Comparison of ENCODE assay signal across 8 mouse cellular contexts in the genomic region with DNA sequence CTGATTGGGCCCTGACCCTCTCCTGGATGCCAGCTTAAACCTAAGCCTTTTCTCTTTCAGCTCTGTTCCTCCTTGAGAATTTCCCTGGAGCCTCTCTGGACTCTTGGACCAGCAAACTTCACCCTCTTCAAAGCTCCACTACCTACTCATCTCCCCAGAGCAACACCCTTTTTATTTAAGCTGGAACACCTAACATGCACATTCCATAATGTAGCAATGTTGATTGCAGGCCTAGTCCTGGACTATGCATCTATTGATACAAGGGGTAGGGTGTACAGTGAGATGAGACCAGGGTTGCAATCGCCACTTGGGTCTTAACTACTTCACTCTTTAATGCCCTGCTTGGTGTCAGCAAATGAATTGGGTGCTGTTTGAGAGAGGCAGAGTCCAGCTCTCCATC. TPM values are rescaled to one million over a fixed set of nuclear protein-coding genes. Genes with fewer than 3 reads are reported as not detected.
DNase-seq lines count a peak whose midpoint lies in the region; ATAC-seq and TF ChIP-seq lines count a peak whose summit lies in the region.

No protein-coding gene starts in this region.

- H3ac ChIP-seq in myocyte (ENCODE audit: control insufficient read depth, insufficient read length) = peak overlapping the region; percentile 67

- no peak for TF ChIP-seq CTCF in liver, adult 2 months (IDR thresholded peaks at IDR 0.05; ENCODE audit: low read depth, low read length)

- no peak overlapping the region for H3K4me3 ChIP-seq in liver, adult 2 months (ENCODE audit: insufficient read depth, low read depth, low read length)
- H3K4me3 ChIP-seq in embryonic facial prominence, embryonic 14.5 days (ENCODE audit: low read depth, low read length) = peak overlapping the region; percentile 78
- peak overlapping the region; percentile 82 for H3K4me3 ChIP-seq in intestine, embryonic 15.5 days (replicated peaks)
- peak overlapping the region; percentile 94 for H3K4me3 ChIP-seq in myocyte

- no peak for DNase-seq in liver, adult 2 months (ENCODE audit: extremely low read depth, low read depth, low spot score)
- DNase-seq in liver = no peak
- no peak for DNase-seq in embryonic facial prominence, embryonic 14.5 days (ENCODE audit: low spot score)
- DNase-seq in urinary bladder, adult 2 months (ENCODE audit: low spot score) = no peak
- no peak for DNase-seq in left cerebral cortex, postnatal 14 days (ENCODE audit: low spot score in 2 of 2)
- no peak for DNase-seq in layer of hippocampus, postnatal 14 days (ENCODE audit: low spot score in 2 of 2)

- H3K9me3 ChIP-seq in embryonic facial prominence, embryonic 14.5 days (ENCODE audit: control insufficient read depth, low read length) = no peaks in the 10 kb centered on the region
- no peaks in the 10 kb centered on the region for H3K9me3 ChIP-seq in intestine, embryonic 15.5 days

- TF ChIP-seq POLR2A in liver, adult 2 months (IDR thresholded peaks at IDR 0.05; ENCODE audit: extremely low read depth, insufficient read depth, low read length) = no peak
- no peak for TF ChIP-seq POLR2A in myocyte (IDR thresholded peaks at IDR 0.05; ENCODE audit: insufficient read length, low read depth)

- peaks cover 15% of the 10 kb centered on the region for H3K36me3 ChIP-seq in liver, adult 2 months (ENCODE audit: control insufficient read depth, insufficient read depth, low read length)
- peaks cover 18% of the 10 kb centered on the region; the same call in 1 of the 2 replicates for H3K36me3 ChIP-seq in embryonic facial prominence, embryonic 14.5 days (ENCODE audit: control insufficient read depth, insufficient read depth, low read length)
- peaks cover 15% of the 10 kb centered on the region for H3K36me3 ChIP-seq in intestine, embryonic 15.5 days
- peaks cover 18% of the 10 kb centered on the region for H3K36me3 ChIP-seq in myocyte (ENCODE audit: control insufficient read depth, insufficient read depth)

- H3K27me3 ChIP-seq in liver, adult 2 months (ENCODE audit: control insufficient read depth, insufficient read depth, low read length) = no peaks in the 10 kb centered on the region
- no peaks in the 10 kb centered on the region for H3K27me3 ChIP-seq in embryonic facial prominence, embryonic 14.5 days (replicated peaks; ENCODE audit: control insufficient read depth, insufficient read depth, low read length)
- no peaks in the 10 kb centered on the region for H3K27me3 ChIP-seq in intestine, embryonic 15.5 days (replicated peaks)
- H3K27me3 ChIP-seq in myocyte (ENCODE audit: control insufficient read depth, insufficient read depth, insufficient read length) = no peaks in the 10 kb centered on the region

- no peak overlapping the region for H3K9ac ChIP-seq in liver, adult 2 months (ENCODE audit: low read depth, low read length)
- peak overlapping the region; percentile 34; the same call in 1 of the 2 replicates for H3K9ac ChIP-seq in embryonic facial prominence, embryonic 14.5 days (ENCODE audit: low read depth, low read length)
- no peak overlapping the region for H3K9ac ChIP-seq in intestine, embryonic 15.5 days

- H3K79me2 ChIP-seq in liver, adult 2 months (ENCODE audit: control insufficient read depth, insufficient read depth, low read length) = peaks cover 17% of the 10 kb centered on the region; the same call in 1 of the 2 replicates
- peaks cover 35% of the 10 kb centered on the region for H3K79me2 ChIP-seq in myocyte (ENCODE audit: control insufficient read depth, insufficient read depth)

- ATAC-seq in embryonic facial prominence, embryonic 14.5 days (ENCODE audit: low read depth) = no peak; the same call in 1 of the 2 replicates
- no peak for ATAC-seq in intestine, embryonic 15.5 days

- peak overlapping the region; percentile 94 for H3K4me2 ChIP-seq in embryonic facial prominence, embryonic 14.5 days (ENCODE audit: low read depth, low read length)
- peak overlapping the region; percentile 85 for H3K4me2 ChIP-seq in intestine, embryonic 15.5 days (replicated peaks)
- peak overlapping the region; percentile 46 for H3K4me2 ChIP-seq in myocyte (ENCODE audit: low read depth)

- intact Hi-C loops in left cerebral cortex, postnatal 14 days (cut with DNase I) = no loop called here

- peak overlapping the region; percentile 7; the same call in 1 of the 2 replicates for H3K27ac ChIP-seq in liver, adult 2 months (replicated peaks; ENCODE audit: insufficient read depth, low read depth, low read length)
- H3K27ac ChIP-seq in embryonic facial prominence, embryonic 14.5 days (replicated peaks; ENCODE audit: low read depth, low read length) = peak overlapping the region; percentile 69
- peak overlapping the region; percentile 57 for H3K27ac ChIP-seq in intestine, embryonic 15.5 days

- 98% methylated on average over 1 of the region's 1 CpGs for WGBS in liver, adult 2 months
- 100% methylated on average over 1 of the region's 1 CpGs for WGBS in embryonic facial prominence, embryonic 14.5 days
- 93% methylated on average over 1 of the region's 1 CpGs for WGBS in intestine, embryonic 15.5 days

- H3K4me1 ChIP-seq in liver, adult 2 months (ENCODE audit: control insufficient read depth, insufficient read depth, low read length) = peaks cover 14% of the 10 kb centered on the region
- peaks cover 8% of the 10 kb centered on the region for H3K4me1 ChIP-seq in embryonic facial prominence, embryonic 14.5 days (ENCODE audit: control insufficient read depth, insufficient read depth, low read length)
- peaks cover 17% of the 10 kb centered on the region for H3K4me1 ChIP-seq in intestine, embryonic 15.5 days (replicated peaks)

TF ChIP-seq in myocyte, 11 proteins besides CTCF, POLR2A, EP300 and RAD21:
- TF ChIP-seq TCF3 (IDR thresholded peaks at IDR 0.05; ENCODE audit: insufficient read length, low read depth) (no peak), USF1 (IDR thresholded peaks at IDR 0.05; ENCODE audit: low read depth) (no peak)

RNA-seq across cellular contexts. Expression of gene Ctsd, which starts 0.4 kb away (rescaled TPM):
- 215 and 244 TPM in 2 replicates for total RNA-seq in liver, adult 2 months (2014; rRNA removed)
- polyA plus RNA-seq in liver, adult 2 months (2012; rRNA removed) = 355 and 444 TPM in 2 replicates
- polyA plus RNA-seq in embryonic facial prominence, embryonic 14.5 days (2014; fragmentation: Nextera tagmentation; extraction: Ambion mirVana) = 342 and 350 TPM in 2 replicates
- 282 and 329 TPM in 2 replicates for polyA plus RNA-seq in intestine, embryonic 15.5 days (2015; fragmentation: Nextera tagmentation; extraction: Ambion mirVana)
- 887 TPM for polyA plus RNA-seq in myocyte (2012; fragmentation: generic; extraction: Trizol)
- polyA plus RNA-seq in urinary bladder, adult 2 months (2012; rRNA removed) = 836 and 938 TPM in 2 replicates
- total RNA-seq in left cerebral cortex, postnatal 14 days (2021) = 100 to 1,000 TPM; 295 to 303 TPM
- 100 to 1,000 TPM; 304 to 345 TPM for total RNA-seq in layer of hippocampus, postnatal 14 days (2021)

RNA-seq across cellular contexts. Expression of gene Gm49369, which starts 5.7 kb away (rescaled TPM):
- 126 and 130 TPM in 2 replicates for total RNA-seq in liver, adult 2 months (2014; rRNA removed)
- 0.38 TPM in 1 of 2 replicates, not detected in the other for polyA plus RNA-seq in liver, adult 2 months (2012; rRNA removed)
- polyA plus RNA-seq in embryonic facial prominence, embryonic 14.5 days (2014; fragmentation: Nextera tagmentation; extraction: Ambion mirVana) = 0.46 TPM in 1 of 2 replicates, not detected in the other
- polyA plus RNA-seq in intestine, embryonic 15.5 days (2015; fragmentation: Nextera tagmentation; extraction: Ambion mirVana) = 1.2 and 1.9 TPM in 2 replicates
- polyA plus RNA-seq in myocyte (2012; fragmentation: generic; extraction: Trizol) = 0.31 TPM
- polyA plus RNA-seq in urinary bladder, adult 2 months (2012; rRNA removed) = 2.0 and 2.2 TPM in 2 replicates
- 1 to 10 TPM; 2.1 to 7.1 TPM for total RNA-seq in left cerebral cortex, postnatal 14 days (2021)
- under 1 TPM in 1 of 2 experiments, not detected in 1; 0.71 TPM for total RNA-seq in layer of hippocampus, postnatal 14 days (2021)

RNA-seq across cellular contexts. Expression of gene Ifitm10, which starts 14.6 kb away (rescaled TPM):
- total RNA-seq in liver, adult 2 months (2014; rRNA removed) = 0.54 and 0.65 TPM in 2 replicates
- 0.71 and 1.00 TPM in 2 replicates for polyA plus RNA-seq in liver, adult 2 months (2012; rRNA removed)
- polyA plus RNA-seq in embryonic facial prominence, embryonic 14.5 days (2014; fragmentation: Nextera tagmentation; extraction: Ambion mirVana) = 3.0 and 3.3 TPM in 2 replicates
- polyA plus RNA-seq in intestine, embryonic 15.5 days (2015; fragmentation: Nextera tagmentation; extraction: Ambion mirVana) = 1.9 and 2.0 TPM in 2 replicates
- polyA plus RNA-seq in myocyte (2012; fragmentation: generic; extraction: Trizol) = 5.4 TPM
- 35.2 and 36.2 TPM in 2 replicates for polyA plus RNA-seq in urinary bladder, adult 2 months (2012; rRNA removed)
- 10 to 100 TPM; 22.3 to 24.9 TPM for total RNA-seq in left cerebral cortex, postnatal 14 days (2021)
- 10 to 100 TPM; 30.0 to 31.3 TPM for total RNA-seq in layer of hippocampus, postnatal 14 days (2021)

RNA-seq across cellular contexts. Expression of gene Syt8, which starts 46.5 kb away (rescaled TPM):
- total RNA-seq in liver, adult 2 months (2014; rRNA removed) = not detected in 2 replicates
- not detected in 2 replicates for polyA plus RNA-seq in liver, adult 2 months (2012; rRNA removed)
- polyA plus RNA-seq in embryonic facial prominence, embryonic 14.5 days (2014; fragmentation: Nextera tagmentation; extraction: Ambion mirVana) = 1.9 and 3.9 TPM in 2 replicates
- 5.4 and 5.6 TPM in 2 replicates for polyA plus RNA-seq in intestine, embryonic 15.5 days (2015; fragmentation: Nextera tagmentation; extraction: Ambion mirVana)
- 14.5 TPM for polyA plus RNA-seq in myocyte (2012; fragmentation: generic; extraction: Trizol)
- 316 and 420 TPM in 2 replicates for polyA plus RNA-seq in urinary bladder, adult 2 months (2012; rRNA removed)
- total RNA-seq in left cerebral cortex, postnatal 14 days (2021) = under 1 TPM in 1 of 2 experiments, not detected in 1; 0.44 TPM
- total RNA-seq in layer of hippocampus, postnatal 14 days (2021) = not detected

RNA-seq across cellular contexts. Expression of gene Tnni2, which starts 53.4 kb away (rescaled TPM):
- total RNA-seq in liver, adult 2 months (2014; rRNA removed) = 10.1 TPM in 1 of 2 replicates, not detected in the other
- not detected in 2 replicates for polyA plus RNA-seq in liver, adult 2 months (2012; rRNA removed)
- 319 and 564 TPM in 2 replicates for polyA plus RNA-seq in embryonic facial prominence, embryonic 14.5 days (2014; fragmentation: Nextera tagmentation; extraction: Ambion mirVana)
- polyA plus RNA-seq in intestine, embryonic 15.5 days (2015; fragmentation: Nextera tagmentation; extraction: Ambion mirVana) = 4.8 and 4.9 TPM in 2 replicates
- polyA plus RNA-seq in myocyte (2012; fragmentation: generic; extraction: Trizol) = 3,238 TPM
- 39.4 and 48.2 TPM in 2 replicates for polyA plus RNA-seq in urinary bladder, adult 2 months (2012; rRNA removed)
- total RNA-seq in left cerebral cortex, postnatal 14 days (2021) = under 1 TPM in 1 of 2 experiments, not detected in 1; 0.74 TPM
- total RNA-seq in layer of hippocampus, postnatal 14 days (2021) = under 1 TPM in 1 of 2 experiments, not detected in 1; 0.37 TPM

Comparison
In these comparisons a context has a peak if more than half of its experiments do, and no peak if none do; other contexts are left out.
1. H3K27ac ChIP-seq: peak in every context shown above with its lines; median percentile 69 in embryonic facial prominence, embryonic 14.5 days; 57 in intestine, embryonic 15.5 days; 7 in liver, adult 2 months.